Mouse (Mus musculus) midbrain, embryonic 14.5 days (tissue): Measurements from ENCODE around the gene Atad1. TPM values are rescaled to one million over a fixed set of nuclear protein-coding genes. Genes with fewer than 3 reads are reported as not detected.

Experiments used
- ATAC-seq: fragments of 200-750 bp; cut with Nextera tagmentation; 2 replicates; pipeline ENCODE4 v1.8.0; 2017; ENCODE audit warnings: moderate number of reproducible peaks, moderate library complexity; ENCODE audit not compliant: low FRiP score, low TSS enrichment
- DNase-seq: peaks from one replicate; pipeline ENCODE4 v3.0.0-alpha.2; 2015
- H3K27ac ChIP-seq: fragments of 300-500 bp; sonication (generic); replicated peaks from 2 replicates; pipeline ENCODE4 v1.5.1; 2014; ENCODE audit warnings: mild to moderate bottlenecking, low read depth, low read length, moderate library complexity
- H3K27me3 ChIP-seq: fragments of 300-500 bp; sonication (generic); 2 replicates; pipeline ENCODE4 v1.6.1; 2014; ENCODE audit warnings: low read length, control low read depth, mixed read lengths; ENCODE audit not compliant: control insufficient read depth, insufficient read depth
- H3K36me3 ChIP-seq: fragments of 300-500 bp; sonication (generic); 2 replicates; pipeline ENCODE4 v1.6.1; 2014; ENCODE audit warnings: low read length, control low read depth; ENCODE audit not compliant: control insufficient read depth, insufficient read depth
- H3K4me1 ChIP-seq: fragments of 300-500 bp; sonication (generic); 2 replicates; pipeline ENCODE4 v1.6.1; 2014; ENCODE audit warnings: mild to moderate bottlenecking, antibody characterized with exemption, low read length, control low read depth; ENCODE audit not compliant: control insufficient read depth, insufficient read depth
- H3K4me2 ChIP-seq: fragments of 300-500 bp; sonication (generic); 2 replicates; pipeline ENCODE4 v1.6.1; 2014; ENCODE audit warnings: mild to moderate bottlenecking, low read length, moderate library complexity
- H3K4me3 ChIP-seq: fragments of 300-500 bp; sonication (generic); replicated peaks from 2 replicates; pipeline ENCODE4 v1.5.1; 2014; ENCODE audit warnings: low read depth, low read length
- H3K9ac ChIP-seq: fragments of 300-500 bp; sonication (generic); replicated peaks from 2 replicates; pipeline ENCODE4 v1.6.1; 2014; ENCODE audit warnings: mild to moderate bottlenecking, low read length, moderate library complexity
- H3K9me3 ChIP-seq: fragments of 300-500 bp; sonication (generic); 2 replicates; pipeline ENCODE4 v1.6.1; 2016; ENCODE audit warnings: low read length, control low read depth, mixed read lengths; ENCODE audit not compliant: control insufficient read depth
- whole genome bisulfite sequencing: fragments of 180-500 bp; shearing (Covaris S2); extraction: QIAGEN DNeasy Blood & Tissue Kit; methylation state at CpG from one replicate; pipeline ENCODE4 v1.1.7; 2014; 5-methylcytosine and 5-hydroxymethylcytosine counted together
- polyA plus RNA-seq: library from polyadenylated mRNA; unstranded; fragments of >200 nt; fragmentation: Nextera tagmentation; extraction: Ambion mirVana; gene quantifications from 2 replicates; pipeline ENCODE4 v1.2.1, GENCODE M21; 2014

Atad1 gene
- polyA plus RNA-seq, 1 experiment from 2014 or later = 143 TPM

DNA sequence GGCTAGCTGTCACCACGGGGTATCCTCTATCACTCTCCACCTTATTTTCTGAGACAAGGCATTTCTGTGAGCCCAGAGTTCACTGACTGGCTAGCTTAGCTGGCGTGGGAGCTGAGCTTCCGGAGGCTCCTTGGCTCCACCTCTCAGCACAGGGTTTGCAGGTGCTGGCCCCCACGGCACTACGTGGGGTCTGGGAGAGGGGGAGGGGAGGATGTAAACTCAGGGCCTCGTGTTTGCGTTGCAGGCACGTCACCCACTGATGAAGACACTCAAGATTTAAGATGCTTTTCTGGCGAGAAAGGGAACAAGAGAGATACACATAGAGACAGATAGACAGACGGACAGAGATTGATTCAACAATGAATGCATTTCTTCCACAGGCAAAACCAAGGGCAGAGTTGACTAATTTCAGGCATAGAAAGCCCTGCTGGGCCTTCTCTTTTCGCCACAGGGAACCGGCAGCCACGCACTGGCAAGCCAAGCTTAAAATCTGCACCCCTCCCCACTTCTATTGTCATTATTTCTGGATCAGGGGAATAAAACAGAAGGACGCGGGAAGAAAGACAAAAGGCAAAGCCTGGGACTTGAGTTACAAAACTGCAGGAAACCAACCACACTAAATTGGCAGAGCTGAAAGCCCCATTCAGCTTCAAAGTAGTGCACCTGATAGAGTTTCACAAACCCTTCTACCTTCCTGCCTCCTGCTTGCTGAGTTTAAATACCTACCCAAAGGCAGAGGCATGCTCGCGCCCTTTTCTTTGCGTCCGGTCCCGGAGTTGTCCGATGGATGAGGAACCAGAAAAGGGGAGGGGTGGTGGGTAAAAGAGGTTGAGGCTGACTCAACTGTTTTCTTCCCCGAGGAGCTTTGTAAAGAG, 12.9 kb downstream of the Atad1 start:
- Histone ChIP-seq H3K4me1 (peaks cover 11% of the 10 kb centered on the region), H3K36me3 (no peaks in the 10 kb centered on the region), H3K9me3 (no peaks in the 10 kb centered on the region), H3K4me3 (peak overlapping the region; percentile 22), H3K27ac (no peak overlapping the region), H3K27me3 (no peaks in the 10 kb centered on the region), H3K4me2 (peak overlapping the region; percentile 52), H3K9ac (peak overlapping the region; percentile 42; the same call in 1 of the 2 replicates)
- WGBS = under 1% methylated on average over 22 of the region's 22 CpGs
- DNase-seq = peak; percentile 45
- 0 out of 2 replicates have a peak, but pooled peaks have one; percentile 20 for ATAC-seq

DNA sequence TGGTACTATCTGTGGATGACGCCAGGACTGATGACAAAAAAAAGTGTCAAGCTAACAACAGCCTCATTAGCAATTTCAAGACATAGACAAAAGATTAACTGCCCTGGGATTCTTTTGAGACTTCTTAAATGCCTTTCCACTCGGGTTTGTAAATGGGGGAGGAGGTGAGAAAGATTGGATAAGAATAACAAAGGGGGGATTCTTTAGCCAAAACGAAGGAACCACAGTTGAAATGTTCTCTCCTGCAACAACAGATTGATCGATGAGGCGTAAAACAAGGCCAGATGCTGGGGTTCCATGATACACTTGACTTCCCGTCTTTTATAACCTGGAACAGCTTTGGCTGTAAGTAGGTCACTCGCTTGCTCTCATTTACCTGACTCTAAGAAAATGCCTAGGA, 15.8 kb downstream of the Atad1 start:
- Histone ChIP-seq H3K27me3 (no peaks in the 10 kb centered on the region), H3K9me3 (no peaks in the 10 kb centered on the region), H3K4me2 (no peak overlapping the region), H3K4me1 (peaks cover 11% of the 10 kb centered on the region), H3K4me3 (no peak overlapping the region), H3K9ac (no peak overlapping the region), H3K36me3 (no peaks in the 10 kb centered on the region), H3K27ac (no peak overlapping the region)
- DNase-seq (no peak), ATAC-seq (no peak)
- WGBS = 7% methylated on average over 7 of the region's 7 CpGs

DNA sequence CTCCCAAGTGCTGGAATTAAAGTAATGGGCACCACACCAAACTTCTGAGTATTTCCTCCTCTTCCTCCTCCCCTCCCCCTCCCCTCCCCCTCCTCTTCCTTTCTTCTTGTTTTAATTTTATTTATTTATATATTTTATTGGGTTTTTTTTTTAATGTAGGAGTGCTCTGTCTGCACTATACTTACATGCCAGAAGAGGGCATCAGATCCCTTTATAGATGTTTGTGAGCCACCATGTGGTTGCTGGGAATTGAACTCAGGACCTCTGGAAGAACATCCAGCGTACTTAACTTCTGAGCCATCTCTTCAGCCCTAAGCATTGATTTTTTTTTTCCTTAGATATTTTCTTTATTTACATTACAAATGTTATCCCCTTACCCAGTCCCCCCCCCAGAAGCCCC, 19.3 kb downstream of the Atad1 start:
- ATAC-seq (no peak), DNase-seq (no peak)
- Histone ChIP-seq H3K4me3 (no peak overlapping the region), H3K27me3 (no peaks in the 10 kb centered on the region), H3K4me1 (no peaks in the 10 kb centered on the region), H3K9me3 (no peaks in the 10 kb centered on the region), H3K36me3 (no peaks in the 10 kb centered on the region), H3K27ac (no peak overlapping the region), H3K4me2 (no peak overlapping the region), H3K9ac (no peak overlapping the region)
- WGBS = 91% methylated on average over 1 of the region's 1 CpGs

DNA sequence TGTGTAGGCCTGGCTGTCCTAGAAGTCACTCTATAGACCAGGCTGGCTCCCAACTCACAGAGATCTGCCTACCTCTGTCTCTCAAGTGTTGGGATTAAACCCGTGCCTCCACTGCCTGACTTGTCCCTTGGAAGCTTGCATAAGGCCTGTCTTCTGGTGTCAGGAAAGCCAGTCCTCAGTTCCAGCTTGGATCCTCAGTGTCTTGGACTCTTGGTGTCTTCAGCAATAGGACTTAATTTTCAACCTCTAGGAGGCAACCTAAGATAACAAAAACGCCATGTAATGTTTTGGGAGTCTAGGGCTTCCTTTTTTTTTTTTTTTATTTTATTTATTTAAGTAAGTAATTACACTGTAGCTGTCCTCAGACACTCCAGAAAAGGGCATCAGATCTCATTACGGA, 22.0 kb downstream of the Atad1 start:
- peak; percentile 37 for DNase-seq
- 73% methylated on average over 3 of the region's 3 CpGs for WGBS
- no peak overlapping the region for H3K9ac ChIP-seq

DNA sequence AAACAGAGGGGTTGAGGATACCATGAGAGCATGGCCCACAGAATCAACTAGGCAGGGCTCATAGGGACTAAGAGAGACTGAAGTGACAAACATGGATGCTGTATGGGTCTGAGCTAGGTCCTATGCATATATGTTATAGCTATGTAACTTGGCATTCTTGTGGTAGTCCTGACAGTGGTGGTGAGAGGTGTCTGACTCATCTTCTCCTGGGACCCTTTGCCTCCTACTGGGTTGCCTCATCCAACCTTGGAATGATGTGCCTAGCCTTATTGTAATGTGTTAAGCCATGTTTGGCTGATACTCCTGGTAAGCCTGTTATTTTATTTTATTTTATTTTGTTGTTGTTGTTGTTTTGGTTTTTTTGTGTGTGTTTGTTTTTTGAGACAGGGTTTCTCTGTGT, 23.9 kb downstream of the Atad1 start:
- Histone ChIP-seq H3K9ac (no peak overlapping the region), H3K36me3 (no peaks in the 10 kb centered on the region), H3K27me3 (no peaks in the 10 kb centered on the region), H3K9me3 (no peaks in the 10 kb centered on the region), H3K4me3 (no peak overlapping the region), H3K4me1 (peaks cover 12% of the 10 kb centered on the region), H3K27ac (no peak overlapping the region), H3K4me2 (no peak overlapping the region)
- no peak for DNase-seq
- no peak for ATAC-seq

More for the DNA sequence above, 22.0 kb downstream of the Atad1 start:
- Histone ChIP-seq H3K9me3 (no peaks in the 10 kb centered on the region), H3K4me1 (peaks cover 6% of the 10 kb centered on the region), H3K27ac (no peak overlapping the region), H3K27me3 (no peaks in the 10 kb centered on the region), H3K36me3 (no peaks in the 10 kb centered on the region), H3K4me2 (no peak overlapping the region), H3K4me3 (no peak overlapping the region)
- no peak for ATAC-seq

DNA sequence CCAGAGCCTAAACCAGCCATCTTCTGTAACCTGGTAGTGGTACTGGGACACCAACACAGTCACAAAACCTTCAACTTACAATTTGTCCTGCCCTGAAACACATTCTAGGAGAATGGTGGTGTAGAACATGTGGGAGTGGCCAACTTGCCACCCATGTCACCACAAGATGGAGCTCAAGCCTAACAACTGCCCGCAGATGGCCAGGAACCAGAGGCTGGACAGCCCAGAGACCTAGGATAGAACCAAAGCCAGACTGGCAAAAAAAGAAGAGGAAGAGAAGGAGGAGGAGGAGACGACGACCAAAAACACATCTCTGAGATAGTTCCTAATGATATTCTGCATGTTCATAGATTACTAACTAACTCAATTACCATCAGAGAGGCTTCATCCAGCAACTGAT, 24.4 kb downstream of the Atad1 start:
- no peak overlapping the region for H3K4me3 ChIP-seq
- H3K4me1 ChIP-seq = peaks cover 17% of the 10 kb centered on the region
- no peak overlapping the region for H3K4me2 ChIP-seq
- no peak overlapping the region for H3K9ac ChIP-seq
- H3K27ac ChIP-seq = no peak overlapping the region
- WGBS = 1% methylated on average over 3 of the region's 3 CpGs
- H3K9me3 ChIP-seq = no peaks in the 10 kb centered on the region
- no peaks in the 10 kb centered on the region for H3K27me3 ChIP-seq
- DNase-seq (peak; percentile 88), ATAC-seq (no peak; the same call in 1 of the 2 replicates)
- H3K36me3 ChIP-seq = no peaks in the 10 kb centered on the region

DNA sequence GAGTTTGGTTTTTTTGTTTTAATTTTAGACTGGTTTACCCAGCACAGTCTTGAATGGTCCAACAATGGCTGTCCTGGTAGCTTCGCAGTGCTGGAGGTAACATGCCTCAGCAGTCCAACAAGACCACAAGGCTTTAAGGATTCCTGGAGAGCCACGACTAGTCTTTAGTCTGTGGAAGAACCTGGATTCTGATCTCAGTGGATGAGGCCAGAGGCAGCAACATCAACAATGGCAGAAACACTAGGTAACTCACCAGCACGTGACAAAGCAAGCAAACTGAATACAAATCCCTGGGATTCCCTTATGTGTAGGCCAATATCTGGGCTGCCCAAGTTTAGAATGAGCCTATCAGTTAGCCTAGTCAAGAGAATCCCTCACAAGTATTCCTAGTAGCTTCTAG, 26.1 kb downstream of the Atad1 start:
- H3K4me2 ChIP-seq = peak overlapping the region; percentile 89; the same call in 1 of the 2 replicates
- ATAC-seq = no peak
- H3K27me3 ChIP-seq = no peaks in the 10 kb centered on the region
- 56% methylated on average over 3 of the region's 3 CpGs for WGBS
- no peak overlapping the region for H3K9ac ChIP-seq
- no peak overlapping the region; the same call in 1 of the 2 replicates for H3K27ac ChIP-seq
- no peak overlapping the region for H3K4me3 ChIP-seq
- DNase-seq = no peak
- no peaks in the 10 kb centered on the region for H3K9me3 ChIP-seq
- H3K4me1 ChIP-seq = peaks cover 18% of the 10 kb centered on the region
- H3K36me3 ChIP-seq = no peaks in the 10 kb centered on the region

DNA sequence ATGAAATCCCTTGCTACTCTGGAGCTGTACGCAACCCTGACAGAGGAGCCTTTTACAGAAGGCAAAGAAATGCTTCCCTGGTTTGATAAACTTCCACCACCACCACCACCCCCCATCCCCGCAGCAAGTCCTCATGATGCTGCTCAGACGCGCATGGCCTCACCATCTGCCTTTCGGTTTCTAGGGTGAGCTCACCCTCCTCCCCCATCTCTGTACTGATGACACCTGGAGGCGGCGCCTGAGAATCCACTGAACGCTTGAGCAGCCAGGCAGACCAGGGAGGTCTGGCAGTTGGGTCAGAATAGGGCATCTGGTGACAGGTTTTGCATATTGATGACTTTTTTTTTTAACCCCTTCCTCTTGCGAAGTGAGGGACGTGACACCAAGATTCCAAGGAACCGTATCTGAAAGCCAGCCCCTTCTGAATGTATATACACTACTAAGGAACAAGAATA, 27.0 kb downstream of the Atad1 start:
- no peaks in the 10 kb centered on the region for H3K36me3 ChIP-seq

More for the DNA sequence above, 27.0 kb downstream of the Atad1 start:
- DNase-seq = peak; percentile 87
- peak overlapping the region; percentile 89 for H3K4me2 ChIP-seq
- under 1% methylated on average over 11 of the region's 11 CpGs for WGBS
- H3K4me3 ChIP-seq = peak overlapping the region; percentile 92
- peak overlapping the region; percentile 92 for H3K9ac ChIP-seq
- H3K27me3 ChIP-seq = no peaks in the 10 kb centered on the region
- peak overlapping the region; percentile 92 for H3K27ac ChIP-seq
- ATAC-seq = peak; percentile 87
- H3K4me1 ChIP-seq = peaks cover 18% of the 10 kb centered on the region
- H3K9me3 ChIP-seq = no peaks in the 10 kb centered on the region
